Mouse (Mus musculus): Measurements from ENCODE around the gene Tmem184b. TPM values are rescaled to one million over a fixed set of nuclear protein-coding genes. Genes with fewer than 3 reads are reported as not detected.

Gene Tmem184b
- polyA plus RNA-seq, 1 experiment from 2014 or later: 34.1 TPM

- no peak overlapping the region for H3K4me3 ChIP-seq (ENCODE audit: low read depth, low read length)
- H3K27me3 ChIP-seq (replicated peaks; ENCODE audit: control insufficient read depth, insufficient read depth, low read length): no peaks in the 10 kb centered on the region
- TF ChIP-seq CTCF (IDR thresholded peaks at IDR 0.05; ENCODE audit: low read depth): peak; percentile 32
- H3K9ac ChIP-seq (ENCODE audit: low read depth, low read length): no peak overlapping the region
- no peak for ATAC-seq
- WGBS: 67% methylated on average over 14 of the region's 14 CpGs
- H3K9me3 ChIP-seq (ENCODE audit: control insufficient read depth): no peaks in the 10 kb centered on the region
- no peak overlapping the region for H3K27ac ChIP-seq (ENCODE audit: low read depth, low read length)
- no peak overlapping the region for H3K4me2 ChIP-seq (replicated peaks; ENCODE audit: low read depth)
- H3K4me1 ChIP-seq (replicated peaks; ENCODE audit: control insufficient read depth, insufficient read depth, low read length): peaks cover 5% of the 10 kb centered on the region; the same call in 1 of the 2 replicates
- H3K36me3 ChIP-seq (ENCODE audit: control insufficient read depth, insufficient read depth): no peaks in the 10 kb centered on the region
These were observed 3.9 kb downstream of the Tmem184b start for GRCm38 (mm10) chr15:79399231-79400052.

DNA sequence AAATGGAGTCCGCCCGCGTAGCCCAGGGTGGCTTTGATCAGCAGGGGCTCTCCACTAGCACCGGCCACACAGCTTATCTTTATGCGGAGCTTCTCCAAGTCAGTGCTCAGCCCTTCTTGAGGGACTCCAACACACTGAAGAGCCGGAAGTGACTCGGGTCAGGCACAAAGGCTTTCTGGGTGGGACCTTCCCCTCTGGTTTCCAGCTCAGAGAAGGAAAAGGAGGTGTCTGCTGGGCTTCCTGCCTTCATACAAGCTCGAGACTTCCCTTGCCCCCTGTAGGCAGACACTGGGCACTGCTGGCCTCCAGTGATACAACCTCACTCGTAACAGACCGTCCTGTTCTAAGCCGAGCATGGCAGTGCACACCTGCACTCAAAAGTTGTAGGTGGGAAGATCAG is 6.6 kb downstream of the Tmem184b start:
- Histone ChIP-seq H3K27me3 (replicated peaks; ENCODE audit: control insufficient read depth, insufficient read depth, low read length) (no peaks in the 10 kb centered on the region), H3K27ac (ENCODE audit: low read depth, low read length) (no peak overlapping the region), H3K4me1 (replicated peaks; ENCODE audit: control insufficient read depth, insufficient read depth, low read length) (peaks cover 9% of the 10 kb centered on the region; the same call in 1 of the 2 replicates), H3K9me3 (ENCODE audit: control insufficient read depth) (no peaks in the 10 kb centered on the region), H3K9ac (ENCODE audit: low read depth, low read length) (no peak overlapping the region), H3K4me3 (ENCODE audit: low read depth, low read length) (no peak overlapping the region), H3K36me3 (ENCODE audit: control insufficient read depth, insufficient read depth) (no peaks in the 10 kb centered on the region; the same call in 1 of the 2 replicates), H3K4me2 (replicated peaks; ENCODE audit: low read depth) (0 out of 2 replicates have a peak overlapping the region, but pooled peaks have one; percentile 22)
- TF ChIP-seq CTCF (IDR thresholded peaks at IDR 0.05; ENCODE audit: low read depth): peak; percentile 74
- ATAC-seq: no peak
- WGBS: 79% methylated on average over 11 of the region's 11 CpGs

DNA sequence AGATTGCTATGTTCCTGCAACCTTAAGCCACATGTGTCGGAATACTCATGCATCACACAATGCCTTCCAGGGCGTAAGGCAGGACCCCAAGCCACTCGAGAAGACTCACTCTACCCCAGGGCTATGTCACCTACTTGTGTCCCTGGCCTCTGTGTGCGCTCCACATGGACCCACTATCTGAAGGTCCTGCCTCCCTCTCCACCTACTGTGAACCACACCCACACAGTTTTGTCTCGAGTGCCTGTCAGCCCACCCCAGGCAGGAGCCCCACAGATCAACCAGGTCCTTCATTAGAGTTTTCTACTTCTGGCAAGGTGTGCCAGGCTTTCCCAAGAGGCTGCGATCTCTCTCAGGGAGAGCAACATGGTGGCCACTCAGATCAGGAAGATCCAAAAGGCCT is 8.1 kb downstream of the Tmem184b start:
- no peak overlapping the region for H3K4me2 ChIP-seq (replicated peaks; ENCODE audit: low read depth)
- no peak for ATAC-seq
- H3K27ac ChIP-seq (ENCODE audit: low read depth, low read length): no peak overlapping the region
- no peaks in the 10 kb centered on the region for H3K9me3 ChIP-seq (ENCODE audit: control insufficient read depth)
- TF ChIP-seq CTCF (IDR thresholded peaks at IDR 0.05; ENCODE audit: low read depth): no peak
- peak overlapping the region; percentile 42 for H3K9ac ChIP-seq (ENCODE audit: low read depth, low read length)
- 0 out of 2 replicates have a peak, but pooled peaks cover 14% of the 10 kb centered on the region for H3K4me1 ChIP-seq (replicated peaks; ENCODE audit: control insufficient read depth, insufficient read depth, low read length)
- WGBS: 61% methylated on average over 6 of the region's 6 CpGs
- no peak overlapping the region for H3K4me3 ChIP-seq (ENCODE audit: low read depth, low read length)
- H3K27me3 ChIP-seq (replicated peaks; ENCODE audit: control insufficient read depth, insufficient read depth, low read length): no peaks in the 10 kb centered on the region
- H3K36me3 ChIP-seq (ENCODE audit: control insufficient read depth, insufficient read depth): no peaks in the 10 kb centered on the region; the same call in 1 of the 2 replicates

GRCm38 (mm10) chr15:79394842-79395241 is 8.5 kb downstream of the Tmem184b start:
- H3K27ac ChIP-seq (ENCODE audit: low read depth, low read length): no peak overlapping the region
- peak overlapping the region; percentile 42 for H3K9ac ChIP-seq (ENCODE audit: low read depth, low read length)
- no peak for ATAC-seq
- H3K27me3 ChIP-seq (replicated peaks; ENCODE audit: control insufficient read depth, insufficient read depth, low read length): no peaks in the 10 kb centered on the region
- H3K4me2 ChIP-seq (replicated peaks; ENCODE audit: low read depth): no peak overlapping the region
- TF ChIP-seq CTCF (IDR thresholded peaks at IDR 0.05; ENCODE audit: low read depth): no peak
- no peaks in the 10 kb centered on the region; the same call in 1 of the 2 replicates for H3K36me3 ChIP-seq (ENCODE audit: control insufficient read depth, insufficient read depth)
- H3K4me3 ChIP-seq (ENCODE audit: low read depth, low read length): no peak overlapping the region
- peaks cover 18% of the 10 kb centered on the region for H3K4me1 ChIP-seq (replicated peaks; ENCODE audit: control insufficient read depth, insufficient read depth, low read length)
- H3K9me3 ChIP-seq (ENCODE audit: control insufficient read depth): no peaks in the 10 kb centered on the region
- 62% methylated on average over 4 of the region's 4 CpGs for WGBS

DNA sequence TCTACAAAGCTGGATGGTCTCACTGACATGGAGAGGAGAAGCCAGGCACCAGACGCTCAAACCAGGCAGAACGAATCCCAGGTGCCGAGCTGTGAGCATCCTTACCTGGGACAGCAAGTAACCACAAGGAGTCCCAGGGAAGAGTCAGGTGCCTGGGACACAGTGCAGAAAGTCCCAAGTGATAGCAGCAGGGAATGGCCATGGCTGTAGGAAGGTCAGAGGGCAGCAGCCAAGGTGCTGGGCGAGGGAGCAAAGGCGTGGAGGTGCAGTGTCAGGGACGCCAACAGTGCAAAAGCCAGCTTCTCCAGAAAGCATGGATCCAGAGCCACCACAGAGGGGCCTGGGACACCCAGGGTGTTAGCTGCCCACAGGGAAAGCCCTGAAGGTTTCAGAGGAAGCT is 10.3 kb downstream of the Tmem184b start:
- peaks cover 35% of the 10 kb centered on the region for H3K4me1 ChIP-seq (replicated peaks; ENCODE audit: control insufficient read depth, insufficient read depth, low read length)
- TF ChIP-seq CTCF (IDR thresholded peaks at IDR 0.05; ENCODE audit: low read depth): no peak
- WGBS: 81% methylated on average over 6 of the region's 6 CpGs
- H3K9me3 ChIP-seq (ENCODE audit: control insufficient read depth): no peaks in the 10 kb centered on the region
- no peak overlapping the region for H3K9ac ChIP-seq (ENCODE audit: low read depth, low read length)
- H3K4me2 ChIP-seq (replicated peaks; ENCODE audit: low read depth): no peak overlapping the region
- no peak for ATAC-seq
- 0 out of 2 replicates have a peak overlapping the region, but pooled peaks have one; percentile 7 for H3K27ac ChIP-seq (ENCODE audit: low read depth, low read length)
- H3K4me3 ChIP-seq (ENCODE audit: low read depth, low read length): no peak overlapping the region
- no peaks in the 10 kb centered on the region for H3K27me3 ChIP-seq (replicated peaks; ENCODE audit: control insufficient read depth, insufficient read depth, low read length)
- no peaks in the 10 kb centered on the region; the same call in 1 of the 2 replicates for H3K36me3 ChIP-seq (ENCODE audit: control insufficient read depth, insufficient read depth)

DNA sequence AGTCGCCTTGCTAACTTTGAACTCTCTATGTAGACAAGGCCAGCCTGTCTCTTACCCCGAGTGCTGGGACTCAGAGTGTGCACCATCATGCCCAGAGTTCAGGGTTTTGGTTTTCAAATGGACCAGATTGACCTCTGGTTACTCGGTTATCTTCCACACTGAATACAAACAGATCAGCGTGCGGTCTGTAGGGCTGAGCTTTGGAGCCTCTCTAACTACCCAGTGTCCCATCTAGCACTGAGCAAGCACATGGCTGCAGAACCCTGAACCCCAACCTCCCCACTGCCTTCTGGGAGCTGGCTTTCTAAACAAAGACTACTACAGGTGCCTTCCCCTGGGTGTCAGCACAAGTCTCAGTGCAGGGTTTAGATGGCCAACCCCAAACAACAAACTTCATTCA is 10.8 kb downstream of the Tmem184b start:
- Histone ChIP-seq H3K27ac (ENCODE audit: low read depth, low read length) (peak overlapping the region; percentile 29; the same call in 1 of the 2 replicates), H3K9ac (ENCODE audit: low read depth, low read length) (no peak overlapping the region), H3K9me3 (ENCODE audit: control insufficient read depth) (no peaks in the 10 kb centered on the region), H3K4me3 (ENCODE audit: low read depth, low read length) (no peak overlapping the region), H3K27me3 (replicated peaks; ENCODE audit: control insufficient read depth, insufficient read depth, low read length) (no peaks in the 10 kb centered on the region), H3K4me2 (replicated peaks; ENCODE audit: low read depth) (no peak overlapping the region), H3K36me3 (ENCODE audit: control insufficient read depth, insufficient read depth) (no peaks in the 10 kb centered on the region; the same call in 1 of the 2 replicates), H3K4me1 (replicated peaks; ENCODE audit: control insufficient read depth, insufficient read depth, low read length) (peaks cover 39% of the 10 kb centered on the region)
- TF ChIP-seq CTCF (IDR thresholded peaks at IDR 0.05; ENCODE audit: low read depth): no peak
- no peak for ATAC-seq
- WGBS: 65% methylated on average over 5 of the region's 5 CpGs

Data from intestine, postnatal 0 days (tissue).